Mouse (Mus musculus): ENCODE measurements around the gene Satb1. TPM values are rescaled to one million over a fixed set of nuclear protein-coding genes. Genes with fewer than 3 reads are reported as not detected.
A peak's percentile ranks its signal among the peaks of the same experiment; 100 is the strongest.

The Satb1 gene
- polyA plus RNA-seq, 1 experiment from 2014 or later: 0.03 TPM

DNA sequence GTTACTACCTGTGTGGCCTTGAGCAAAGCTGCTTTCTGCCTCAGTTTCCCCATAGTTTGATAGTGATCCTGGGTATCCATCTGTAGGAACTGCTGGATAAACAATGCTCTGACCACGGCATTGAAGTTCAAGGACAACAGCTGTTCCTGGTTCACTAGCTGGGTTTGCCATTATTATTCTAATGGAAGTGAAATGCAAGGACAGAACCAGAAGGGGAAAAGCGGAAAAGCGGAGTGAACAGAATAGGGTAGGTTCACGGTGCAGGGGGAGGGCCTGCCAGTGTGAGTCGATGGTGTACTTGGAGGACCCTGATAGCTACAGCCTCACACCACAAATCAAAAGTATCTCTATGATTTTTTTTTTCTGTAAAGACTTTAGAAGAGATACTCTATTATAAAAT, 6.4 kb upstream of the Satb1 start:
- H3K27me3 ChIP-seq: peaks cover 7% of the 10 kb centered on the region
- ATAC-seq: no peak
- in situ Hi-C loops (cut with MboI; ENCODE audit: low pct_unique_long_range_greater_than_20kb): no loop called here
- TF ChIP-seq CTCF (IDR thresholded peaks at IDR 0.05): no peak
- POLR2A ChIA-PET: no interaction called here
- DNase-seq (ENCODE audit: low read depth, low spot score): no peak
- CTCF ChIA-PET: no interaction called here

DNA sequence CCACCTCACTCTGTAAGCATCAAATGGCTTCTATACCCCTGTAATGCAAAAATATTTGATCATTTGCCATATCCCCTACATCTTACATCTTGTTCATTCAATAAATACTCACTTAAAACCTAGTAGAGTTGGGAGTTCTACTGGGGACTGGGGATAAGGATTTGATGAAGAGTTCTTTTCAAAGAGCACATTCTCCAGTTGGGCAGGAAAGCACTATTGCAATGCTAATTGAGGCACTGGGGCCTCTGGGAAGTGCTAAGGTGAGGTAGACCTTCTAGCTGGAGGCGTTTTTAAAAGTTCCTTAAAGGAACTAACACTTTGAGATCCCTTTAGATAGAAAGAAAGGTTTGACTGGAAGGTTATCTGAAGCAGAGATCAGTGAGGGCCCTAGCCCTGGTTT, 3.8 kb upstream of the Satb1 start:
- DNase-seq (ENCODE audit: low read depth, low spot score): no peak
- CTCF ChIA-PET: no interaction called here
- ATAC-seq: no peak
- in situ Hi-C loops (cut with MboI; ENCODE audit: low pct_unique_long_range_greater_than_20kb): no loop called here
- no peak for TF ChIP-seq CTCF (IDR thresholded peaks at IDR 0.05)
- POLR2A ChIA-PET: no interaction called here
- peaks cover 18% of the 10 kb centered on the region for H3K27me3 ChIP-seq

GRCm38 (mm10) chr17:51836243-51836642, 3.2 kb upstream of the Satb1 start:
- CTCF ChIA-PET: no interaction called here
- ATAC-seq (no peak), DNase-seq (ENCODE audit: low read depth, low spot score) (no peak)
- peaks cover 25% of the 10 kb centered on the region for H3K27me3 ChIP-seq
- in situ Hi-C loops (cut with MboI; ENCODE audit: low pct_unique_long_range_greater_than_20kb): no loop called here
- POLR2A ChIA-PET: no interaction called here
- TF ChIP-seq CTCF (IDR thresholded peaks at IDR 0.05): no peak

- no peak for ATAC-seq
- CTCF ChIA-PET: no interaction called here
- in situ Hi-C loops (cut with MboI; ENCODE audit: low pct_unique_long_range_greater_than_20kb): no loop called here
- DNase-seq (ENCODE audit: low read depth, low spot score): no peak
- no peak for TF ChIP-seq CTCF (IDR thresholded peaks at IDR 0.05)
- POLR2A ChIA-PET: no interaction called here
- H3K27me3 ChIP-seq: peaks cover 49% of the 10 kb centered on the region
Measured at GRCm38 (mm10) chr17:51833578-51834361, 680 bp upstream of the Satb1 start.

- in situ Hi-C loops (cut with MboI; ENCODE audit: low pct_unique_long_range_greater_than_20kb): no loop called here
- CTCF ChIA-PET: no interaction called here
- no peak for TF ChIP-seq CTCF (IDR thresholded peaks at IDR 0.05)
- no peak for DNase-seq (ENCODE audit: low read depth, low spot score)
- ATAC-seq: peak; percentile 6
- peaks cover 57% of the 10 kb centered on the region for H3K27me3 ChIP-seq
- POLR2A ChIA-PET: no interaction called here
Measured at GRCm38 (mm10) chr17:51832421-51832875, 642 bp downstream of the Satb1 start.

DNA sequence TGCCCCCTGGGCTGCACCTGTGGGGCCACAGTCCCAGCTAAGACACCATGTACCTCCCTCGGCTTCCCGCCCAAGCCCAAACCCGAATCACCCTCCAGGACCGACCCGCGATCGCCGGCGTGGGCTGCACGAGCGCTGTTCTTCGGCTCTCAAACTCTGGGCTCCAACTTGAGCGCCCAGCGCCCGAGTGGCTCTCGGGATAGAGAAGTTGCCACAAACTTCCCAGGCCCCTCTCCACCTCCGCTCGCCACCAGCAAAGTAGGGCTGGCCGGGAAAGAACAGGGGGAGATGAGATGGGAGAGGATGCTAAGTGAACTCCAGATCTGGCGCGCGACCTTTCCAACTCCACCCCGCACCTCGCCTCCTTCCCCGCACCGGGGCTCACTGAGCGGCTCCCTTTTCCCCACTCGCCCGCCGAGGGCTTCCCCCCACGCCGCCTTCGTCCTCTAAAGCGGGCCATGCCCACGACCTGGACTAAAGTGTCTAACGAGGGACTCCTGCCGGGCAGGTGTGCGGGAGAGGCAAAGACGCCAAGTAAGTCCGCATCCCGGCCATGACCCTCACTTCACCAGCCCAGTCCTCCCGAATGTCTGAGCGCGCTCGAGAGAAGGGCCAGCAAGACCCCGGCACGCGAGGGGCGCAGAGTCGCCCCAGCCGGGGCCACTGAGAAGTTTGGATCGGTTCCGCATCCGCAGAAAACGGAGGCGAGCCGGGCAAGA, 1.2 kb downstream of the Satb1 start:
- in situ Hi-C loops (cut with MboI; ENCODE audit: low pct_unique_long_range_greater_than_20kb): no loop called here
- TF ChIP-seq CTCF (IDR thresholded peaks at IDR 0.05): no peak
- peaks cover 61% of the 10 kb centered on the region for H3K27me3 ChIP-seq
- ChIA-PET POLR2A (interaction anchor here (0.5 kb wide), 1 partner anchor 8 kb away, joined by 5 read pairs; no protein-coding TSS in a partner anchor), CTCF (no interaction called here)
- peak; percentile 6 for ATAC-seq
- DNase-seq (ENCODE audit: low read depth, low spot score): no peak

DNA sequence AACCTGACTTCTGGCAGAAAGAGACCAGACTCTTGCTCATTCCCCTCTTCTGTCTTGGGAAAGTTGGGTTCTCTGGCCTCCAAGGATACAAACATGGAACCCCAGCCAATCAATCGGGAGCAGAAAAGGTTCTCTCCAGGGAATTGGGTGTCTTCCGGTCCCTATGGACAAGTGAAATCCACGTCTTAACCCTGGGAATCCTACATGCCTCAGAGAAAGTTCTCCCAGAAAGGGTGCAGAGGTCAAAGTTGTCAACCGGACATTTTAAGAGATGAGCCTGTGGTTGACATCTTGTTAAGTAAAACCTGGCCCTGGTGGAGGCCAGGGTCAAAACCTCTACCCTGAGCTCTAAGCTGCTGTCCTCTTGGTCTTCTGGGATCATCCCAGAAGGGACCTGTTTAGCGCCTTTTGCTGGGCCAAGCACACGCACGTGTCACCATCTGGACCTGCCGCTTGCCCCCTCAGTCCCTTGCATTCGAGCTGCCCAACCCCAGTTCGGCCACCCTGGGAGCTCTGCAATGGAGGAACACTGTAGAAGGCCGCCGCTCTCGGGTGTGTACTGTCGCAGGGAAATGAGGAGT, 1.9 kb downstream of the Satb1 start:
- peaks cover 61% of the 10 kb centered on the region for H3K27me3 ChIP-seq
- CTCF ChIA-PET: no interaction called here
- no peak for TF ChIP-seq CTCF (IDR thresholded peaks at IDR 0.05)
- ATAC-seq (no peak), DNase-seq (ENCODE audit: low read depth, low spot score) (no peak)
- in situ Hi-C loops (cut with MboI; ENCODE audit: low pct_unique_long_range_greater_than_20kb): no loop called here
- POLR2A ChIA-PET: interaction anchor here (0.5 kb wide), 1 partner anchor 8 kb away, joined by 5 read pairs; no protein-coding TSS in a partner anchor

- ATAC-seq: no peak
Measured at GRCm38 (mm10) chr17:51829436-51829835, 3.7 kb downstream of the Satb1 start.

GRCm38 (mm10) chr17:51827922-51828410, 5.1 kb downstream of the Satb1 start:
- peaks cover 73% of the 10 kb centered on the region for H3K27me3 ChIP-seq
- no peak for TF ChIP-seq CTCF (IDR thresholded peaks at IDR 0.05)
- ChIA-PET CTCF (no interaction called here), POLR2A (no interaction called here)
- in situ Hi-C loops (cut with MboI; ENCODE audit: low pct_unique_long_range_greater_than_20kb): no loop called here
- no peak for ATAC-seq
- no peak for DNase-seq (ENCODE audit: low read depth, low spot score)

More at GRCm38 (mm10) chr17:51829436-51829835, 3.7 kb downstream of the Satb1 start:
- H3K27me3 ChIP-seq: peaks cover 75% of the 10 kb centered on the region
- ChIA-PET POLR2A (no interaction called here), CTCF (no interaction called here)
- in situ Hi-C loops (cut with MboI; ENCODE audit: low pct_unique_long_range_greater_than_20kb): no loop called here
- DNase-seq (ENCODE audit: low read depth, low spot score): no peak
- TF ChIP-seq CTCF (IDR thresholded peaks at IDR 0.05): no peak

GRCm38 (mm10) chr17:51826461-51826860, 6.6 kb downstream of the Satb1 start:
- CTCF ChIA-PET: no interaction called here
- in situ Hi-C loops (cut with MboI; ENCODE audit: low pct_unique_long_range_greater_than_20kb): no loop called here

DNA sequence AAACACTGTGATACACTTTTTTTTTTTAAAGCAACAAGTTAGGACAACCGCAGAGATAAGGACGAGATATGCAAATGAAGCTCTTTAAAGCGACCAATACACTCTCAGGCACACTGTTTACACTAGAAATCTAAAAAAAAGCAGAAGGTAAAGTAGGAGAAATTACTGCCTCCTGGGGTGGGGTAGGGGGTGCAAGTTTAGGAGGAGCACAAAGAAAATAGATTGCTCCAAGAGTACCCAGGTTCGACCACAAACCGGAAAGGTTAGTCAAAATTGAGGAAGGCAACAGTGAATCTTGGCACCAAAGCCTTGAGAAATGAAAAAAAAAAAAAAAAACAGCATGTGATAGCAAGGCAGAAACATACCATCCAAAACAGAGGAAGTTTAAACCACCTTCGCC, 18.8 kb downstream of the Satb1 start:
- peaks cover 42% of the 10 kb centered on the region for H3K27me3 ChIP-seq
- no peak for ATAC-seq
- no peak for TF ChIP-seq CTCF (IDR thresholded peaks at IDR 0.05)
- in situ Hi-C loops (cut with MboI; ENCODE audit: low pct_unique_long_range_greater_than_20kb): no loop called here
- no peak for DNase-seq (ENCODE audit: low read depth, low spot score)
- CTCF ChIA-PET: no interaction called here
- POLR2A ChIA-PET: no interaction called here

More at GRCm38 (mm10) chr17:51826461-51826860, 6.6 kb downstream of the Satb1 start:
- POLR2A ChIA-PET: no interaction called here
- no peak for TF ChIP-seq CTCF (IDR thresholded peaks at IDR 0.05)
- no peak for DNase-seq (ENCODE audit: low read depth, low spot score)
- peaks cover 76% of the 10 kb centered on the region for H3K27me3 ChIP-seq
- no peak for ATAC-seq

Measured in Patski (cell line).